Mouse (Mus musculus) liver, adult (tissue): ENCODE data around the gene Csrnp3.

Experiments used
- GATA4 ChIP-seq: IDR thresholded peaks from 2 replicates; pipeline ENCODE4 v1.6.1; 2014; ENCODE audit warnings: mild to moderate bottlenecking, low read length; ENCODE audit not compliant: insufficient replicate concordance

Gene Csrnp3

DNA sequence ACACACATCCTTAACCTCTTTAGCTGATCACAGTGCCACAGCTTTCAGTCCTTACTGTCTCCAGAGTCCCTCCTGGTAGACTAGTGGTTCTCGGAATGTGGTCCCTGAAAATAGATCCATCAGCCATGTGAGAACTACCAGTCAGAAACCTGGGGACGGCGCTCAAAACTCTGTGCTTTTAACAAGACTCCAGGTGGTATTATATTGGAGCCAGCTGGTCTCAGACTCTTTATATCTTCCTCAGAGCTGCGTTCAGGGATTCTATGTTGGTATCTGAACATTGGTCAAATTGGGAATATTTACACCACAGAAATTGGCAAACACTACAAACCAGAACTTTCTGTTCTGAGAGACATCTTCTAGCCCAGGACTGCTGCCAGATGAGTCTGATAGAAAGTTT is 128.3 kb downstream of the Csrnp3 start:
- no peak for TF ChIP-seq GATA4

DNA sequence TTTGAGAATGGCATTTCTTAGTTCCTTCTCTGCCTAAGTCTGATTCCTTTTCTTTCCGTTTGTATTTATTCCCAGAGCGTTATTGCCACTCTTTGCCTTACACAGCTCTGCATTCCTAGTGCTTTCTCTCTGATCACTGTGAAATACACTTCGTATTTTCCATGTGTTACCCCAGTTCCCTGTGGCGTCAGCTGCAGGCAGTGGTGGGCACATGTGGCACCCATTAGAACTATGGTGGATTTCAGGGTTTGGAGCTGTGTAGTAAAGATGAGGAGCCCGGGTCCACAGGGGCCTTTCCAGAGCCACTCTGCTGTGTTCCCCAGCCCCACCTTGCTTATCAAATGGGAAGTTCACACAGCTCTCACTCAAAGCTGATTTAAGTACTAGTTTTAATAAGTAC is 129.8 kb downstream of the Csrnp3 start:
- TF ChIP-seq GATA4, result no peak

DNA sequence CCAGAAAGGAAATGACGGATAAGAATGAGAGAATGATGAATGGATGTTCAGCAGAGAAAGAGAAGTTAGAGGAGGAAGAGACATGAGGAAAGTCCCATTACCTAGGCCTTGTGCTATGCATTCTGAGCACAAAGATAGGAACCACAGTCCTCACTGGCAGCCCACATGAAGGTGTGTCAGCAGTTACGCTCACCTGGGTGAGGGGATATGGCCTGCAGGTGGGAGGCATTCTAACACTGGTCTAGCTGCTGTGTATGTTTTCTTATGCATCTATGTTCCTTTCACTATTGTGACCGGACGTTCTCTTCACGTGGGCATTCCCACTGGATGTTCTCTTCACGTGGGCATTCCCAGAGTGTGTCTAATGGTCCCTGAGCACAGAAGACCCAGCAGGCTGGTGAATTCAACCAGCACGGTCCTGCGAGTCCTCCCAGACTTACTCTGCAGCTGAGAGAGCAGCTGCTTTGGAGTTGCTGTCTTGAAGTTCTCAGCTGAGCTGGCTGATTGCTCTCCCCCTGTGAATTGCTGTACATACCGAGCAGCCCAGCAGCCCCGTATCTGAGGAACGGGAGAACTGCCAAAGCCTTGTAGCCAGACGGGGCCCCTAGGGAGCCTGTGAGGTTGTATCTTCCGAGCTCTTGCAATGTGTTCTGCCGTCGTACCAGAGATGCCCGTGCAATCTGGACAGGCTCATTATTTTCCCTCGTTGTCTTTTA is 133.9 kb downstream of the Csrnp3 start:
- no peak for TF ChIP-seq GATA4

DNA sequence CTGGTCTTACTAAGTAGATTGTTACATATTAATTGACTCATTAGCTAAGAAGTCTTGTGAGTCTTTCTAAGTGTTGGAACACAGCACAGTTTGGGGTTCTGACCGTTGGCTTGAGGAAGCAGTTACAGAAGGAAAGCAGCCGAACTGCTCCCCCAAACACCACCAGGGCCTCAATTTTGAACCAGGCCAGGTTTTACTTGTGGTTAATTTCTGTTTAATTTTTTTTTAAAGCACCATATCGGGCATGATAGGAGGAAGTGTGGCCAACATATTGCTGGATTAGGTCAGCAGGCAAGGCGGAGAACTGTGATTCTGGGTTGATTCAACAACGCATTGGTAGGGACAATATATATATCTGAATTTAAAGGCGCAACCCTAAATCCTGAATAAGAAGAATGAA is 135.9 kb downstream of the Csrnp3 start:
- TF ChIP-seq GATA4, result no peak

DNA sequence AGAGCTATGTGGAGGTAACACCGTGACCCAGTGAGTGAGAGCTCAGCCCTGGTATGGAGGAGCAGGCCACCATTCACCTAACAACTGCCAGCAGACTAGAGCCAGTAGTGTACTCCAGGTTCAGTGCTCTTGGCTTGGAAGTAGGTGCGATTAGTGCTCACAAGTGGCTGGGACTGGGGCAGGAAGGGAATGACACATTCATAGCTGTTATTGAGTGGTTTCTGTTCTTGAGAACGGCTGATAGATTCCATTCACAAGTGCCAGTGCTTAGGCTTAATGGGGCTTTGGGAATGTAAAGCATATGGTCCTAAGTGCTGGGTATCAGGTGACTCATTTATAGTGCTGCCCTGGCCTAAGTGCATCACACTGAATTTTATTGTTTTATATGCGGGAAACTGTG is 136.4 kb downstream of the Csrnp3 start:
- TF ChIP-seq GATA4, result no peak

GRCm38 (mm10) chr2:65985706-65986105 is 140.1 kb downstream of the Csrnp3 start:
- TF ChIP-seq GATA4, result no peak

- no peak for TF ChIP-seq GATA4
These were observed 141.5 kb downstream of the Csrnp3 start for GRCm38 (mm10) chr2:65987069-65987468.

DNA sequence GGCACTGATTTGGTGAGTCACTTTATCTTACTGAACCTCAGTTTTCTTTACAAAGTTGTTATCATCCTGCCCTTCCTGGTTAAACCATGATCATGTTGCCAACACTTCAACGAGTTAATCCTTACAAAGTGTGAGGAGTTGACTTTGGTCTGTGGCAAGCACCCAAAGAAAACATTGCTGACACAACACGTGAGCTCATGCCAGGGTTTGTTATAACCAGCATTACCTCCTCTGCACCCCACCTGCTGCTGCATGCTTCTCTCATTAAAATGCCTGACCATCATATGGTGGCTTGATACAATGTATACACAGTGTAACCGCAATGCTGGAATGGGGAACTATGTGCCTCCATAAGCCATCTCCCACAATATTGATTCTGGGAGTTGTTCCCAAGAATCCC is 142.0 kb downstream of the Csrnp3 start:
- TF ChIP-seq GATA4, result no peak

- no peak for TF ChIP-seq GATA4
These were observed 143.2 kb downstream of the Csrnp3 start for GRCm38 (mm10) chr2:65988788-65989187.

DNA sequence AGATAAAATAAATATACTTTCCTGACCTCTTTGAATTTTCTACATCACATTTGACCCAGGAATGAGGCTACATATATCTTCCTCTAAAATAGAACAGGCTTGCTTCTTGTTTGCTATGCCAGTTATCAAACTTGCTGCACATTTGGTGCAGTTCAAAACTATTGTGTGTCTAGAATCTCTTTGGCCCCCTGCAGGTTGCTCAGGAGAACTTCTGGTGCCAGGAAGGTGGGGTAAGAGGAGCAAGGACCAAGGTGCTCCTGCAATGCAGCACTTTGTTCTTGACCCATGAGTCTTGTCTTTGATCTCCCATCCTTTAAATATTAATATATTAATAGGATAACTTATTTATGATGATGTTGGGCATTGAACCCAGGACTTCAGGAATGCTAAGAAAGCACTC is 144.5 kb downstream of the Csrnp3 start:
- TF ChIP-seq GATA4, result no peak

DNA sequence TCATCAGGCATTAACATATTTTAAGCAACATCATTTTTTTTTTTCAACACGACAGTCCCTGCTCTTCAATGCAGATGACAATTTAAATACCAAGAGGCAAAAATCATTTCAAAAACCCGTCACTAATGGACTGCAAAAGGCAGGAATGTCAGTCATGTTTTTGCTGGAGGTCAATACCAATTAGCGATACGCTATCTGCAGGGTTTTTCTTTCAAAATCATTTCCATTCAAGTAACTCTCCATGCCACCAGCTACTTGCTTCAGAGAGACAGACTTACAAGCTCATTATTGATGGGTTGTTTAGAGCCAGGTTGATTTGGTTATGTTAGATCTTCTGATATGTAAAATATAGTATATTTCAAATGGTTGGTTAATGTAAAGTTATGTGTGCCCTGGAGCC is 145.2 kb downstream of the Csrnp3 start:
- TF ChIP-seq GATA4, result no peak

- TF ChIP-seq GATA4, result no peak
These were observed 147.8 kb downstream of the Csrnp3 start for GRCm38 (mm10) chr2:65993371-65993770.

DNA sequence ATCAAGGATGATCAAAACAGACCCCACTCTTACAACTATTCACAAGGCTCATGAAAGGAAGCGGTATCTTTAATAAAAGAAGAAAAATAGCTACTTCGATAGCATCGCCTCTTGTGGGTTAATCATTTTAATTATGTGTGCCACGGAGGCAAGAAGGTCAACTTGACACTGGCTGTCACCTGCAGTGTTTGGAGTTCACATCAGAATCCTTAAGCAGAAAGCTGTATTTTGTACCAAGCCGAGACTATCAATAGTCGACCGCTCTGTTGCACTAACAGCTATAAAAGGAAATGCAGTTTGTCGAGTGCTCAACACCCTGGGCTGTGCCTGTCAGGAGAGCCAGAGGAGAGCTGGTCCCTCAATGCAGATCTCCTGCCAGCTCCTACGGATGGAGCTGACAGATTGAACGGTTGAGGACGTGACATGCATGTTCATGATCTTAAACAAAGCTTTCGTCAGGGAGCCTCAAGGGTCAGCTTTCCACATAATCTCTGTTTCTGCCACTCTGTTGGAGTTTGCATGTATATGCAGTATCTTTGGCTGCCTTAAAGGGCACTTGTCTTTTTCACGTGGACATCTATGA is 149.4 kb downstream of the Csrnp3 start:
- no peak for TF ChIP-seq GATA4

GRCm38 (mm10) chr2:65998747-65999146 is 153.2 kb downstream of the Csrnp3 start:
- no peak for TF ChIP-seq GATA4

DNA sequence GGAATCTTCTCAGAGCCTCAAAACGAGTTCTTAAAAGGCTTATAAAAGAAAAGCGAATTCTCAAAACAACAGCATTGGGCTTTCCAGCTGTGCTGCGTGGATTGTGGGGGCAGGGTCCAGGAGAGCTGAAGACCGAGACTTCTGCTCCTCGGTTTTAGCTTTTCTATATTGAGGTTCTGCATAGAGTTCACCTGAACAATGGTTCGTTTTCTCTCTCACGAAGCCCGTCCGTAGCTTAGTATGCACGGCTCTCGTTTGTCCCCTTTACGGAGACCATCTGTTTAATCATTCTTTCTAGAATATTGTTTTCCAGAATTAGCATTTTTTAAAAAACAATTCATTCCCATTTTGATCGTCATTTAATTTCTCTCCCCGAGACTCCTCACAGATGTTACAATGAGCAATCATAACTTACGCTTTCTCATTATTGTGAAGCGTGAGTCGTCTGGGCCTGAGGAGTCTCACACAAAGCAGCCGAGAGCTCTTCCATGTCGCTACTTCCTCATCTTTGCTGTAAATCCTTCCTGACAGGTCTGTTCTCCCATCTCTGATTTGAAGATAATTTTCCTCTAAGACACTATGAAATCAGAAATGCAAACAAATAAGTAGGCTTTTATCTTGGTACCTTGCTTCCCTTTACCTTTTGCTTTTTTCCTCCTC is 163.6 kb downstream of the Csrnp3 start:
- no peak for TF ChIP-seq GATA4

- TF ChIP-seq GATA4, result no peak
These were observed 164.1 kb downstream of the Csrnp3 start for GRCm38 (mm10) chr2:66009677-66010076.
